Mouse (Mus musculus): ENCODE results near the gene Dusp11. TPM values are rescaled to one million over a fixed set of nuclear protein-coding genes. Genes with fewer than 3 reads are reported as not detected.
"Not testable (repeated sequence)": the region's sequence is repeated elsewhere in the genome, so short reads cannot be mapped to it uniquely, and the experiment has no call there.

The Dusp11 gene
- polyA plus RNA-seq, 1 experiment from 2014 or later: 37.1 TPM

GRCm38 (mm10) chr6:85938701-85939100 lies 22.8 kb downstream of the Dusp11 start:
- no peak for ATAC-seq
- Histone ChIP-seq H3K27me3 (replicated peaks; ENCODE audit: control insufficient read depth, insufficient read depth, low read length) (no peaks in the 10 kb centered on the region), H3K36me3 (ENCODE audit: control insufficient read depth, insufficient read depth) (peaks cover 11% of the 10 kb centered on the region), H3K4me3 (ENCODE audit: low read depth, low read length) (no peak overlapping the region), H3K4me2 (replicated peaks; ENCODE audit: low read depth) (no peak overlapping the region), H3K9ac (ENCODE audit: low read depth, low read length) (no peak overlapping the region), H3K27ac (ENCODE audit: low read depth, low read length) (no peak overlapping the region), H3K4me1 (replicated peaks; ENCODE audit: control insufficient read depth, insufficient read depth, low read length) (0 out of 2 replicates have a peak, but pooled peaks cover 8% of the 10 kb centered on the region), H3K9me3 (ENCODE audit: control insufficient read depth) (no peaks in the 10 kb centered on the region)
- 70% methylated on average over 10 of the region's 10 CpGs for WGBS
- TF ChIP-seq CTCF (IDR thresholded peaks at IDR 0.05; ENCODE audit: low read depth): no peak

- H3K4me2 ChIP-seq (replicated peaks; ENCODE audit: low read depth): peak overlapping the region; percentile 69
- H3K9ac ChIP-seq (ENCODE audit: low read depth, low read length): peak overlapping the region; percentile 34; the same call in 1 of the 2 replicates
- ATAC-seq: peak; percentile 92
- under 1% methylated on average over 50 of the region's 50 CpGs for WGBS
- H3K4me1 ChIP-seq (replicated peaks; ENCODE audit: control insufficient read depth, insufficient read depth, low read length); H3K9me3 ChIP-seq (ENCODE audit: control insufficient read depth); H3K27me3 ChIP-seq (replicated peaks; ENCODE audit: control insufficient read depth, insufficient read depth, low read length); H3K36me3 ChIP-seq (ENCODE audit: control insufficient read depth, insufficient read depth): not testable (repeated sequence)
- peak overlapping the region; percentile 43 for H3K4me3 ChIP-seq (ENCODE audit: low read depth, low read length)
- TF ChIP-seq CTCF (IDR thresholded peaks at IDR 0.05; ENCODE audit: low read depth): peak; percentile 86
- H3K27ac ChIP-seq (ENCODE audit: low read depth, low read length): peak overlapping the region; percentile 64; the same call in 1 of the 2 replicates
Measured at GRCm38 (mm10) chr6:85936508-85937465, 24.7 kb downstream of the Dusp11 start.

GRCm38 (mm10) chr6:85935646-85936045 lies 25.8 kb downstream of the Dusp11 start:
- Histone ChIP-seq H3K9me3 (ENCODE audit: control insufficient read depth) (no peaks in the 10 kb centered on the region), H3K27ac (ENCODE audit: low read depth, low read length) (no peak overlapping the region; the same call in 1 of the 2 replicates), H3K9ac (ENCODE audit: low read depth, low read length) (no peak overlapping the region), H3K4me3 (ENCODE audit: low read depth, low read length) (no peak overlapping the region), H3K27me3 (replicated peaks; ENCODE audit: control insufficient read depth, insufficient read depth, low read length) (no peaks in the 10 kb centered on the region), H3K36me3 (ENCODE audit: control insufficient read depth, insufficient read depth) (0 out of 2 replicates have a peak, but pooled peaks cover 3% of the 10 kb centered on the region), H3K4me1 (replicated peaks; ENCODE audit: control insufficient read depth, insufficient read depth, low read length) (0 out of 2 replicates have a peak, but pooled peaks cover 8% of the 10 kb centered on the region), H3K4me2 (replicated peaks; ENCODE audit: low read depth) (no peak overlapping the region)
- whole genome bisulfite sequencing: 69% methylated on average over 3 of the region's 3 CpGs
- peak; percentile 44 for TF ChIP-seq CTCF (IDR thresholded peaks at IDR 0.05; ENCODE audit: low read depth)
- no peak for ATAC-seq

GRCm38 (mm10) chr6:85934047-85934446 lies 27.4 kb downstream of the Dusp11 start:
- TF ChIP-seq CTCF (IDR thresholded peaks at IDR 0.05; ENCODE audit: low read depth): no peak
- no peak for ATAC-seq
- Histone ChIP-seq H3K9me3 (ENCODE audit: control insufficient read depth) (no peaks in the 10 kb centered on the region), H3K4me3 (ENCODE audit: low read depth, low read length) (no peak overlapping the region), H3K4me2 (replicated peaks; ENCODE audit: low read depth) (no peak overlapping the region), H3K36me3 (ENCODE audit: control insufficient read depth, insufficient read depth) (peaks cover 18% of the 10 kb centered on the region; the same call in 1 of the 2 replicates), H3K9ac (ENCODE audit: low read depth, low read length) (no peak overlapping the region), H3K27me3 (replicated peaks; ENCODE audit: control insufficient read depth, insufficient read depth, low read length) (no peaks in the 10 kb centered on the region), H3K4me1 (replicated peaks; ENCODE audit: control insufficient read depth, insufficient read depth, low read length) (0 out of 2 replicates have a peak, but pooled peaks cover 8% of the 10 kb centered on the region), H3K27ac (ENCODE audit: low read depth, low read length) (no peak overlapping the region)
- 65% methylated on average over 8 of the region's 8 CpGs for WGBS

GRCm38 (mm10) chr6:85929312-85929711 lies 32.2 kb downstream of the Dusp11 start:
- Histone ChIP-seq H3K4me3 (ENCODE audit: low read depth, low read length) (no peak overlapping the region), H3K36me3 (ENCODE audit: control insufficient read depth, insufficient read depth) (peaks cover 56% of the 10 kb centered on the region), H3K9me3 (ENCODE audit: control insufficient read depth) (no peaks in the 10 kb centered on the region), H3K27ac (ENCODE audit: low read depth, low read length) (peak overlapping the region; percentile 74), H3K27me3 (replicated peaks; ENCODE audit: control insufficient read depth, insufficient read depth, low read length) (no peaks in the 10 kb centered on the region), H3K4me1 (replicated peaks; ENCODE audit: control insufficient read depth, insufficient read depth, low read length) (no peaks in the 10 kb centered on the region; the same call in 1 of the 2 replicates), H3K4me2 (replicated peaks; ENCODE audit: low read depth) (no peak overlapping the region), H3K9ac (ENCODE audit: low read depth, low read length) (no peak overlapping the region)
- TF ChIP-seq CTCF (IDR thresholded peaks at IDR 0.05; ENCODE audit: low read depth): no peak
- 50% methylated on average over 1 of the region's 1 CpGs for WGBS
- peak; percentile 75 for ATAC-seq

All from intestine, postnatal 0 days (tissue).